10 mouse cellular contexts compared by ENCODE assay signal in the genomic region with DNA sequence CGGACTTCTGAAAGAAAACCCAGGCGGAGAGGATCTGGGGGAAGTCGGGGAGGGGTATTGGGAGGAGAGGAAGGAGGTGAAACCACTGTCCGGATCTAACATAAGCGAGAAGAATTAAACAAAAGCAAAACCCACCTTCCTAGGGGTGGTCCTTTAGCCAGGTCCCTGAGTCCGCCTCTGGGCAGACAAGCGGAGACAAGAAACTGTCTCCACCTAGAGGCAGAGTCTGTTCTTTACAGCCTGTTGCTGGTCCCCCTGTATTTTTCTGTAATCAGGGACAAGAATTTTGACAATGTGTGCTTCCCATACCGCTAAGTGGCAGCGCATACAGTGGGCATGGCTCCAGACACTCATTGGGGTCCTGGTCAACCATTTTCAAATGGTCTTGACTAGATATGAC. TPM values are rescaled to one million over a fixed set of nuclear protein-coding genes. Genes with fewer than 3 reads are reported as not detected.
A peak's percentile ranks its signal among the peaks of the same experiment; 100 is the strongest.
DNase-seq lines count a peak whose midpoint lies in the region; ATAC-seq and TF ChIP-seq lines count a peak whose summit lies in the region.
"Had no signal": no experiment of that assay in that cellular context is flagged by ENCODE, and none has a peak within 500 bp of the region (broad histone marks: within the 10 kb centered on the region; RNA-seq: fewer than 3 reads in every experiment).

No protein-coding gene starts in this region.

- no peaks in the 10 kb centered on the region for H3K9me3 ChIP-seq in neural tube, embryonic 15.5 days (replicated peaks)
- no peaks in the 10 kb centered on the region for H3K9me3 ChIP-seq in hindbrain, embryonic 14.5 days (ENCODE audit: control insufficient read depth, low read length)
- H3K9me3 ChIP-seq: G1E; heart, embryonic 15.5 days had no signal

- no peak overlapping the region for H3K9ac ChIP-seq in neural tube, embryonic 15.5 days (replicated peaks)
- no peak overlapping the region for H3K9ac ChIP-seq in hindbrain, embryonic 14.5 days
- H3K9ac ChIP-seq: heart, embryonic 15.5 days had no signal

- no peak for DNase-seq in cerebellum, adult 2 months
- no peak for DNase-seq in cerebellum, adult 11 months
- peak; percentile 13 for DNase-seq in ovary, postnatal 36 days (ENCODE audit: low spot score)
- no peak for DNase-seq in ovary, postnatal 14 days (ENCODE audit: low spot score)
- peak; percentile 54 for DNase-seq in kidney, adult 2 months
- no peak for DNase-seq in hindbrain, embryonic 14.5 days (ENCODE audit: low spot score)

- ATAC-seq in monocyte, adult 5-6 weeks (replicated peaks; ENCODE audit: insufficient number of reproducible peaks, low FRiP score, low TSS enrichment, poor library complexity, severe bottlenecking): peak; percentile 43
- ATAC-seq in neural tube, embryonic 15.5 days (ENCODE audit: low FRiP score): no peak
- ATAC-seq in hindbrain, embryonic 14.5 days (ENCODE audit: low FRiP score): no peak

- no peak for TF ChIP-seq POLR2A in cerebellum, adult 2 months (IDR thresholded peaks at IDR 0.05; ENCODE audit: borderline replicate concordance, insufficient read depth, low read length)
- no peak for TF ChIP-seq POLR2A in kidney, adult 2 months (IDR thresholded peaks at IDR 0.05; ENCODE audit: low read depth, low read length)

- 44% methylated on average over 9 of the region's 9 CpGs for WGBS in cerebellum, adult 2 months
- WGBS in kidney, adult 2 months: 44% methylated on average over 9 of the region's 9 CpGs
- 61% methylated on average over 9 of the region's 9 CpGs for WGBS in neural tube, embryonic 15.5 days
- 59% methylated on average over 9 of the region's 9 CpGs for WGBS in hindbrain, embryonic 14.5 days

- no peak overlapping the region for H3K4me2 ChIP-seq in neural tube, embryonic 15.5 days
- H3K4me2 ChIP-seq in hindbrain, embryonic 14.5 days (replicated peaks): no peak overlapping the region
- H3K4me2 ChIP-seq: heart, embryonic 15.5 days had no signal

- no peak overlapping the region for H3K4me3 ChIP-seq in cerebellum, adult 2 months (replicated peaks; ENCODE audit: insufficient read depth, low read depth, low read length)
- no peak overlapping the region for H3K4me3 ChIP-seq in kidney, adult 2 months (ENCODE audit: insufficient read depth, low read depth, low read length)
- no peak overlapping the region for H3K4me3 ChIP-seq in neural tube, embryonic 15.5 days (replicated peaks)
- no peak overlapping the region for H3K4me3 ChIP-seq in hindbrain, embryonic 14.5 days (replicated peaks; ENCODE audit: low read length)
- H3K4me3 ChIP-seq: heart, embryonic 15.5 days had no signal

- no peak overlapping the region for H3K27ac ChIP-seq in cerebellum, adult 2 months (ENCODE audit: insufficient read depth, low read length)
- H3K27ac ChIP-seq in kidney, adult 2 months (ENCODE audit: insufficient read depth, low read depth, low read length): no peak overlapping the region
- H3K27ac ChIP-seq in neural tube, embryonic 15.5 days (replicated peaks): no peak overlapping the region
- H3K27ac ChIP-seq in hindbrain, embryonic 14.5 days: no peak overlapping the region
- H3K27ac ChIP-seq: heart, embryonic 15.5 days had no signal

- no peaks in the 10 kb centered on the region for H3K36me3 ChIP-seq in kidney, adult 2 months (ENCODE audit: control insufficient read depth, insufficient read depth, low read length)
- no peaks in the 10 kb centered on the region for H3K36me3 ChIP-seq in neural tube, embryonic 15.5 days
- no peaks in the 10 kb centered on the region for H3K36me3 ChIP-seq in hindbrain, embryonic 14.5 days (replicated peaks; ENCODE audit: control insufficient read depth, insufficient read depth)
- H3K36me3 ChIP-seq: G1E; heart, embryonic 15.5 days had no signal

- peak; percentile 20; the same call in 1 of the 2 replicates for TF ChIP-seq CTCF in cerebellum, adult 2 months (IDR thresholded peaks at IDR 0.05; ENCODE audit: borderline replicate concordance, insufficient read depth, low read depth, low read length)
- TF ChIP-seq CTCF in kidney, adult 2 months (conservative IDR thresholded peaks at IDR 0.05; ENCODE audit: insufficient read depth, insufficient read length, low read depth, low read length): peak; percentile 70

- no peaks in the 10 kb centered on the region for H3K4me1 ChIP-seq in cerebellum, adult 2 months (ENCODE audit: control insufficient read depth, insufficient read depth, low read length)
- H3K4me1 ChIP-seq in kidney, adult 2 months (ENCODE audit: control insufficient read depth, insufficient read depth, low read length): no peaks in the 10 kb centered on the region
- H3K4me1 ChIP-seq in neural tube, embryonic 15.5 days: no peaks in the 10 kb centered on the region
- H3K4me1 ChIP-seq in hindbrain, embryonic 14.5 days (replicated peaks; ENCODE audit: control insufficient read depth, insufficient read depth, low read length): no peaks in the 10 kb centered on the region
- H3K4me1 ChIP-seq: heart, embryonic 15.5 days had no signal

- H3K27me3 ChIP-seq in cerebellum, adult 2 months (ENCODE audit: control insufficient read depth, insufficient read depth, low read length): no peaks in the 10 kb centered on the region
- no peaks in the 10 kb centered on the region for H3K27me3 ChIP-seq in kidney, adult 2 months (replicated peaks; ENCODE audit: control insufficient read depth, insufficient read depth, low read length)
- H3K27me3 ChIP-seq in neural tube, embryonic 15.5 days (replicated peaks): no peaks in the 10 kb centered on the region
- no peaks in the 10 kb centered on the region for H3K27me3 ChIP-seq in hindbrain, embryonic 14.5 days (ENCODE audit: control insufficient read depth, insufficient read depth, low read length)

RNA-seq across cellular contexts. Expression of gene Dppa3, which starts 7.2 kb away (rescaled TPM):
- polyA plus RNA-seq in cerebellum, adult 2 months (2012; rRNA removed): not detected in 2 replicates
- polyA plus RNA-seq in kidney, adult 2 months (2012; rRNA removed): not detected in 2 replicates
- total RNA-seq in monocyte, adult 5-6 weeks (2017): 8.6 TPM in 1 of 3 replicates, not detected in the others
- not detected in 2 replicates for polyA plus RNA-seq in neural tube, embryonic 15.5 days (2015; fragmentation: Nextera tagmentation; extraction: Ambion mirVana)
- polyA plus RNA-seq in hindbrain, embryonic 14.5 days (2014; fragmentation: Nextera tagmentation; extraction: Ambion mirVana): not detected in 2 replicates
- total RNA-seq: G1E had no signal
- polyA plus RNA-seq: G1E; heart, embryonic 15.5 days had no signal

RNA-seq across cellular contexts. Expression of gene Gdf3, which starts 23.5 kb away (rescaled TPM):
- polyA plus RNA-seq in cerebellum, adult 2 months (2012; rRNA removed): 0.16 and 0.21 TPM in 2 replicates
- polyA plus RNA-seq in kidney, adult 2 months (2012; rRNA removed): not detected in 2 replicates
- total RNA-seq in monocyte, adult 5-6 weeks (2017): 1.7 to 3.5 TPM (median 2.5 TPM) in 3 replicates
- polyA plus RNA-seq in neural tube, embryonic 15.5 days (2015; fragmentation: Nextera tagmentation; extraction: Ambion mirVana): 0.09 TPM in 1 of 2 replicates, not detected in the other
- not detected in 2 replicates for polyA plus RNA-seq in hindbrain, embryonic 14.5 days (2014; fragmentation: Nextera tagmentation; extraction: Ambion mirVana)

RNA-seq across cellular contexts. Expression of gene Apobec1, which starts 31.2 kb away (rescaled TPM):
- polyA plus RNA-seq in cerebellum, adult 2 months (2012; rRNA removed): 3.2 and 3.8 TPM in 2 replicates
- 11.3 and 15.2 TPM in 2 replicates for polyA plus RNA-seq in kidney, adult 2 months (2012; rRNA removed)
- total RNA-seq in monocyte, adult 5-6 weeks (2017): 129 to 219 TPM (median 170 TPM) in 3 replicates
- 1.7 and 2.7 TPM in 2 replicates for polyA plus RNA-seq in neural tube, embryonic 15.5 days (2015; fragmentation: Nextera tagmentation; extraction: Ambion mirVana)
- polyA plus RNA-seq in hindbrain, embryonic 14.5 days (2014; fragmentation: Nextera tagmentation; extraction: Ambion mirVana): 1.5 and 1.9 TPM in 2 replicates

Comparison
In these comparisons a context has a peak if more than half of its experiments do, and no peak if none do; other contexts are left out.
1. DNase-seq: peak in ovary, postnatal 36 days (single experiment) and kidney, adult 2 months (single experiment); none in cerebellum, adult 2 months (0 of 2), cerebellum, adult 11 months (single experiment), ovary, postnatal 14 days (single experiment) and hindbrain, embryonic 14.5 days (single experiment).